Mouse (Mus musculus) thymus, adult 2 months (tissue): ENCODE data around the gene Osbpl3.

Experiments used
- CTCF ChIP-seq: fragments of 200-500 bp; IDR thresholded peaks from 2 replicates; pipeline ENCODE4 v1.5.1; 2012; ENCODE audit warnings: mild to moderate bottlenecking, control low read depth, low read length, moderate library complexity, borderline replicate concordance; ENCODE audit not compliant: control insufficient read depth, poor library complexity, insufficient read depth; ENCODE audit errors: extremely low read depth
- POLR2A ChIP-seq: fragments of 200-500 bp; IDR thresholded peaks from 2 replicates; pipeline ENCODE4 v1.6.1; 2012; ENCODE audit warnings: mild to moderate bottlenecking, low read length, control low read depth, moderate library complexity; ENCODE audit not compliant: control insufficient read depth, poor library complexity, insufficient read depth; ENCODE audit errors: extremely low read depth

DNA sequence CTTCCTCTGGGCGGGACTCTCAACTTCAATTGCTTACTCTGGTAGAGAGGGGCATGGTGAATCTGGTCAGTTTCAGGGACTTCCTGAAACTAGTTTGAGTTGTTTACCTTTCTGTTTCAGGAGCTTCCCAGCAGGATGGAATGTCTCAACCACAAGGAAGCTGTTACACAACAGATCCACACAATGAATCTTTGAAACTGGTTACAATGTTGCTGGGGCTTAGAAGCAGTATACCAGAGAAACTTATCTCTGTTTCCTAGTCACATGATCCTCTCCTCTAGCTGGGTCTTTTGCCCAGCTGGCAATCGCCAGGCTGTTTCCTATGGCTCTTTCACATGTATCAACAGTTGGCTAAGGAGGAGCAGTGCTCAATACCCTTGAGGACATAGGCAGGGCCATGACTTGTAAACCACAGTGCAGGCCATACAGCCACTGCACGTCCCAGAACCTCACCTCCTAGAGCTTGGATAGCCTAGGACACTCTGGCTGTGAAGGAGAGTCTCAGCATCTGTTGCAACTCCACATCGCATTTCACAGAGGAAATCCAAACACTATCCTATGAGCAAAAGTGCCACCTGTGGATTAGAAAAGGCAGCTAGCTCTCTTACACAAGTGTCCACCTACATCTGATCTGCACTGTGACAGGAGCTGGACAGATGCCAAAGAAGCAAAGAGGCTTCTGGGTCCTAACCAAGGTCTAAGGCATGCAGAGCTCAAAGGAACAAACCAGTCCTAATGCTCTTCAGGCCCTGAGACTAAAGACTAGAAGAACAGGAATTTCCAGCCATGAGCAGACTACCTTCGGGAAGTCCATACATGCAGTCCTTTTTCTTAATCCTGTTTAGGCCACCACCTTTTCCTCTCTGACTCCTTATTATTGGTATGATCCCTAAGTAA lies 14.8 kb downstream of the Osbpl3 start:
- TF ChIP-seq CTCF (no peak), POLR2A (no peak)
